Mouse (Mus musculus) left cerebral cortex, adult 2 months (tissue): ENCODE measurements around the gene Prrc2b. TPM values are rescaled to one million over a fixed set of nuclear protein-coding genes. Genes with fewer than 3 reads are reported as not detected.

Experiments
- DNase-seq, 2 experiments: peaks; one replicate each; pipeline ENCODE4 v3.0.0; 2021 to 2022; ENCODE audit warnings: low spot score in 2 of 2, mixed read lengths in 1 of 2; ENCODE audit errors: extremely low spot score in 1 of 2
- H3K27ac ChIP-seq: fragments of 200-600 bp; 2 replicates; pipeline ENCODE4 v1.8.1; 2022
- H3K4me3 ChIP-seq: fragments of 200-600 bp; 2 replicates; pipeline ENCODE4 v1.8.1; 2022
- CTCF ChIP-seq: fragments of 200-600 bp; IDR thresholded peaks from 2 replicates; pipeline ENCODE4 v1.8.1; 2022; ENCODE audit warnings: antibody characterized with exemption, mild to moderate bottlenecking, moderate library complexity
- intact Hi-C: fragments of 180-260 bp; cut with DNase I; formaldehyde crosslinking; loops from one replicate; pipeline ENCODE4 v1.15.1; 2025
- total RNA-seq, 2 experiments: library from RNA; stranded (reverse); gene quantifications; 2 replicates each; pipeline ENCODE4 v1.2.3; 2021

The Prrc2b gene
- total RNA-seq, 2 experiments from 2014 or later: 268 to 280 TPM

- intact Hi-C loops: no loop called here
- peak overlapping the region; percentile 54; the same call in 1 of the 2 replicates for H3K27ac ChIP-seq
- H3K4me3 ChIP-seq: peak overlapping the region; percentile 84
- no peak for DNase-seq
- TF ChIP-seq CTCF: no peak
Observed at GRCm38 (mm10) chr2:32154334-32154997, 3.6 kb downstream of the Prrc2b start.

- H3K27ac ChIP-seq: peak overlapping the region; percentile 29; the same call in 1 of the 2 replicates
- H3K4me3 ChIP-seq: no peak overlapping the region
- no peak for DNase-seq
- no peak; the same call in 1 of the 2 replicates for TF ChIP-seq CTCF
- intact Hi-C loops: no loop called here
Observed at GRCm38 (mm10) chr2:32154998-32155541, 4.2 kb downstream of the Prrc2b start.

- H3K4me3 ChIP-seq: no peak overlapping the region
- no peak for DNase-seq
- intact Hi-C loops: no loop called here
- no peak overlapping the region; the same call in 1 of the 2 replicates for H3K27ac ChIP-seq
- no peak for TF ChIP-seq CTCF
Observed at GRCm38 (mm10) chr2:32155614-32156013, 4.7 kb downstream of the Prrc2b start.

GRCm38 (mm10) chr2:32156645-32157044 lies 5.8 kb downstream of the Prrc2b start:
- Histone ChIP-seq H3K4me3 (no peak overlapping the region), H3K27ac (peak overlapping the region; percentile 28; the same call in 1 of the 2 replicates)

GRCm38 (mm10) chr2:32157328-32157727 lies 6.4 kb downstream of the Prrc2b start:
- no peak for DNase-seq
- intact Hi-C loops: no loop called here
- peak overlapping the region; percentile 28; the same call in 1 of the 2 replicates for H3K27ac ChIP-seq
- H3K4me3 ChIP-seq: no peak overlapping the region
- no peak for TF ChIP-seq CTCF

More at GRCm38 (mm10) chr2:32156645-32157044, 5.8 kb downstream of the Prrc2b start:
- no peak for TF ChIP-seq CTCF
- DNase-seq: no peak
- intact Hi-C loops: no loop called here

- H3K27ac ChIP-seq: no peak overlapping the region
- DNase-seq: no peak
- peak; percentile 3; the same call in 1 of the 2 replicates for TF ChIP-seq CTCF
- no peak overlapping the region for H3K4me3 ChIP-seq
- intact Hi-C loops: no loop called here
Observed at GRCm38 (mm10) chr2:32158616-32159239, 7.8 kb downstream of the Prrc2b start.

GRCm38 (mm10) chr2:32160525-32160924 lies 9.6 kb downstream of the Prrc2b start:
- no peak for DNase-seq
- intact Hi-C loops: no loop called here
- TF ChIP-seq CTCF: no peak
- Histone ChIP-seq H3K4me3 (no peak overlapping the region), H3K27ac (no peak overlapping the region)

- TF ChIP-seq CTCF: peak; percentile 59
- intact Hi-C loops: no loop called here
- no peak overlapping the region for H3K27ac ChIP-seq
- no peak overlapping the region for H3K4me3 ChIP-seq
- DNase-seq: no peak
Observed at GRCm38 (mm10) chr2:32160967-32161366, 10.1 kb downstream of the Prrc2b start.

- Histone ChIP-seq H3K27ac (no peak overlapping the region), H3K4me3 (no peak overlapping the region)
- no peak for TF ChIP-seq CTCF
- DNase-seq: no peak
- intact Hi-C loops: no loop called here
Observed at GRCm38 (mm10) chr2:32162102-32162501, 11.2 kb downstream of the Prrc2b start.

GRCm38 (mm10) chr2:32162646-32163045 lies 11.8 kb downstream of the Prrc2b start:
- no peak for TF ChIP-seq CTCF
- H3K27ac ChIP-seq: no peak overlapping the region
- no peak for DNase-seq
- intact Hi-C loops: no loop called here
- no peak overlapping the region for H3K4me3 ChIP-seq

GRCm38 (mm10) chr2:32163057-32163456 lies 12.2 kb downstream of the Prrc2b start:
- intact Hi-C loops: no loop called here
- H3K27ac ChIP-seq: no peak overlapping the region
- H3K4me3 ChIP-seq: no peak overlapping the region
- DNase-seq: no peak
- no peak for TF ChIP-seq CTCF

- TF ChIP-seq CTCF: no peak
- peak overlapping the region; percentile 64 for H3K27ac ChIP-seq
- intact Hi-C loops: no loop called here
Observed at GRCm38 (mm10) chr2:32164503-32164902, 13.6 kb downstream of the Prrc2b start.

More at GRCm38 (mm10) chr2:32164503-32164902, 13.6 kb downstream of the Prrc2b start:
- H3K4me3 ChIP-seq: no peak overlapping the region
- no peak for DNase-seq
